Mouse (Mus musculus) heart, embryonic 15.5 days (tissue): ENCODE data around the gene Cadps2. TPM values are rescaled to one million over a fixed set of nuclear protein-coding genes. Genes with fewer than 3 reads are reported as not detected.

Source experiments
- ATAC-seq: fragments of 200-750 bp; cut with Nextera tagmentation; replicated peaks from 2 replicates; pipeline ENCODE4 v1.8.0; 2017; ENCODE audit warnings: low read depth, moderate TSS enrichment; ENCODE audit not compliant: insufficient number of reproducible peaks, insufficient read depth, low FRiP score
- H3K27ac ChIP-seq: fragments of 300-500 bp; sonication (generic); 2 replicates; pipeline ENCODE4 v1.5.1; 2015; ENCODE audit warnings: mild to moderate bottlenecking, inconsistent platforms
- H3K27me3 ChIP-seq: fragments of 300-500 bp; sonication (generic); 2 replicates; pipeline ENCODE4 v1.6.1; 2015; ENCODE audit warnings: inconsistent platforms
- H3K36me3 ChIP-seq: fragments of 300-500 bp; sonication (generic); 2 replicates; pipeline ENCODE4 v1.6.1; 2015; ENCODE audit warnings: mild to moderate bottlenecking, inconsistent platforms
- H3K4me1 ChIP-seq: fragments of 300-500 bp; sonication (generic); replicated peaks from 2 replicates; pipeline ENCODE4 v1.6.1; 2015; ENCODE audit warnings: inconsistent platforms
- H3K4me2 ChIP-seq: fragments of 300-500 bp; sonication (generic); 2 replicates; pipeline ENCODE4 v1.6.1; 2015; ENCODE audit warnings: inconsistent platforms, mild to moderate bottlenecking, moderate library complexity
- H3K4me3 ChIP-seq: fragments of 300-500 bp; sonication (generic); 2 replicates; pipeline ENCODE4 v1.5.1; 2015; ENCODE audit warnings: mild to moderate bottlenecking, inconsistent platforms
- H3K9ac ChIP-seq: fragments of 300-500 bp; sonication (generic); 2 replicates; pipeline ENCODE4 v1.6.1; 2015; ENCODE audit warnings: mild to moderate bottlenecking, inconsistent platforms
- H3K9me3 ChIP-seq: fragments of 300-500 bp; sonication (generic); replicated peaks from 2 replicates; pipeline ENCODE4 v1.6.1; 2016; ENCODE audit warnings: inconsistent platforms
- WGBS: fragments of 180-500 bp; shearing (Covaris S2); methylation state at CpG from one replicate; pipeline ENCODE4 v1.1.7; 2015; ENCODE audit warnings: mixed read lengths; 5-methylcytosine and 5-hydroxymethylcytosine counted together
- polyA plus RNA-seq: library from polyadenylated mRNA; unstranded; fragments of >200 nt; fragmentation: Nextera tagmentation; extraction: Ambion mirVana; gene quantifications from 2 replicates; pipeline ENCODE4 v1.2.1, GENCODE M21; 2015

Gene Cadps2
- polyA plus RNA-seq, 1 experiment from 2014 or later, result 1.3 TPM

DNA sequence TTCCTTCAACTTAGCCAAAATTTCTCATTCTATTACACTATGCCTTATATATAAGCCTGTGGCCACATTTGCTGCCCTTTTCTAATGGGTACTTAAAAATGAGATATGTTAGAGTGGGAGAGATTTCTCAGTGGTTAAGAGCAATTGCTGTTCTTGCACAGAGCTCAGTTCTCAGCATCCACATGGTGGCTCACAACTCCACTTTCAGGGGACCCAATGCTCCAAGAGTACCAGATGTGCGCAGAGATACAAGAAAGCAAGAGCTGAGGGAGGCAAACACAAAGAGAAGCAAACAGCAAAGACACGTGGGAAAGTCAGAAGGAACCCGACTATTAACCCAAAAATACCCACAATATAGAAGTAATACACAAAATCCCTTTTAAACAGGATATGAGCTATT is 77.0 kb downstream of the Cadps2 start:
- H3K27me3 ChIP-seq, result no peaks in the 10 kb centered on the region
- no peak overlapping the region for H3K27ac ChIP-seq
- no peak overlapping the region for H3K4me3 ChIP-seq
- H3K4me1 ChIP-seq, result no peaks in the 10 kb centered on the region
- no peaks in the 10 kb centered on the region for H3K36me3 ChIP-seq
- no peak overlapping the region for H3K9ac ChIP-seq
- ATAC-seq, result no peak
- 54% methylated on average over 3 of the region's 3 CpGs for WGBS
- no peak overlapping the region for H3K4me2 ChIP-seq
- H3K9me3 ChIP-seq, result no peaks in the 10 kb centered on the region

GRCm38 (mm10) chr6:23758249-23758648 is 81.0 kb downstream of the Cadps2 start:
- no peak overlapping the region for H3K4me3 ChIP-seq

GRCm38 (mm10) chr6:23748823-23749222 is 90.4 kb downstream of the Cadps2 start:
- WGBS, result 77% methylated on average over 5 of the region's 5 CpGs
- H3K27me3 ChIP-seq, result no peaks in the 10 kb centered on the region
- H3K27ac ChIP-seq, result no peak overlapping the region
- H3K9me3 ChIP-seq, result no peaks in the 10 kb centered on the region
- no peaks in the 10 kb centered on the region for H3K36me3 ChIP-seq
- no peaks in the 10 kb centered on the region for H3K4me1 ChIP-seq
- no peak overlapping the region for H3K9ac ChIP-seq
- no peak overlapping the region for H3K4me3 ChIP-seq
- no peak for ATAC-seq
- no peak overlapping the region for H3K4me2 ChIP-seq

More at GRCm38 (mm10) chr6:23758249-23758648, 81.0 kb downstream of the Cadps2 start:
- ATAC-seq, result no peak
- H3K27me3 ChIP-seq, result no peaks in the 10 kb centered on the region
- no peaks in the 10 kb centered on the region for H3K4me1 ChIP-seq
- no peak overlapping the region for H3K27ac ChIP-seq
- WGBS, result 80% methylated on average over 2 of the region's 2 CpGs
- no peaks in the 10 kb centered on the region for H3K9me3 ChIP-seq
- H3K9ac ChIP-seq, result no peak overlapping the region
- H3K4me2 ChIP-seq, result no peak overlapping the region
- H3K36me3 ChIP-seq, result no peaks in the 10 kb centered on the region

DNA sequence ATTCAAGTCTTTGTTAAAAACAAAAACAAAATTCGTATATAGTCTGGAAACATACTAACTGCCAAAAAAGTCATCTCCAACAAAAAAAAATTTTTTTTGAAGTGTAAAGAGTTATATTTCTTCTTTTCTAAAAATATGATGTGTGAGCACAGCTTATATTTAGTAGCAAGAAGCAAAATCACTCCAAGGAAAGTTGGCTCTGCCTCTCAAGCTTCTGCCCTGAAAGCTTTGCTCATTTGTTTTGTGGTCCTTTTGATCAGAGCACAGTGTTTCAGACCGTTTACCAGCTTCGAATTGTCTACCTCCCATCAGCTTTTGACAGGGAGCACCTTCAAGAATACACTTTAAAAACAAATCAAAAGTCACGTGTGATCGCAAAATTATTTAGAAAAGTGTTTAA is 99.2 kb downstream of the Cadps2 start:
- no peaks in the 10 kb centered on the region for H3K36me3 ChIP-seq
- H3K27ac ChIP-seq, result no peak overlapping the region
- no peak for ATAC-seq
- no peak overlapping the region for H3K4me2 ChIP-seq
- H3K4me3 ChIP-seq, result no peak overlapping the region
- no peaks in the 10 kb centered on the region for H3K9me3 ChIP-seq
- no peaks in the 10 kb centered on the region for H3K27me3 ChIP-seq
- WGBS, result 81% methylated on average over 5 of the region's 5 CpGs
- no peaks in the 10 kb centered on the region for H3K4me1 ChIP-seq
- H3K9ac ChIP-seq, result no peak overlapping the region

GRCm38 (mm10) chr6:23732750-23733149 is 106.5 kb downstream of the Cadps2 start:
- Histone ChIP-seq H3K9me3 (no peaks in the 10 kb centered on the region), H3K9ac (no peak overlapping the region), H3K27ac (no peak overlapping the region), H3K4me1 (no peaks in the 10 kb centered on the region), H3K4me2 (no peak overlapping the region), H3K36me3 (no peaks in the 10 kb centered on the region), H3K27me3 (no peaks in the 10 kb centered on the region), H3K4me3 (no peak overlapping the region)
- ATAC-seq, result no peak
- 43% methylated on average over 3 of the region's 3 CpGs for WGBS

DNA sequence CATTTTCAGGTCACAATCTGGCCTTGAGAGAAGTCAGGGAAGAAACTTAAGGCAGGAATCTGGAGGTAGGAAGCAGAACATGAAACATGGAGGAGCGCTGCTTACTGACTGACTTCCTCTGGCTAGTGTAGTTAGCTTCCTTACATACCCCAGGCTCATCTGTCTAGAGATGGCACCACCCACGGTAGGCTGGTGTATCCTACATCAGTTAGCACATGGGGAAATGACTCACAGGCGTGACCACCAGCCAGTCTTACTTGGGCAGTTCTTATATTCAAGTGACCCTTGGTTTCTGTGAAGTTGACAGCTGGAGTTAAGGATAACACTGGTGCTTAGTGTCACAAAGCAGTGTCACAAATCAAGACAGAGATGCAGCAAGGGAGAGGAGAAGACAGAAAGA is 110.6 kb downstream of the Cadps2 start:
- Histone ChIP-seq H3K9me3 (no peaks in the 10 kb centered on the region), H3K4me3 (no peak overlapping the region), H3K36me3 (no peaks in the 10 kb centered on the region), H3K4me2 (no peak overlapping the region), H3K9ac (no peak overlapping the region), H3K27me3 (no peaks in the 10 kb centered on the region), H3K4me1 (no peaks in the 10 kb centered on the region), H3K27ac (no peak overlapping the region)
- ATAC-seq, result no peak
- WGBS, result 74% methylated on average over 3 of the region's 3 CpGs

- H3K27me3 ChIP-seq, result no peaks in the 10 kb centered on the region
- H3K27ac ChIP-seq, result no peak overlapping the region
- H3K4me3 ChIP-seq, result no peak overlapping the region
- H3K4me2 ChIP-seq, result no peak overlapping the region
- H3K9ac ChIP-seq, result no peak overlapping the region
- H3K36me3 ChIP-seq, result no peaks in the 10 kb centered on the region
- H3K9me3 ChIP-seq, result no peaks in the 10 kb centered on the region
- no peak for ATAC-seq
- no peaks in the 10 kb centered on the region for H3K4me1 ChIP-seq
- 79% methylated on average over 4 of the region's 4 CpGs for WGBS
Measured at GRCm38 (mm10) chr6:23723697-23724096, 115.5 kb downstream of the Cadps2 start.

GRCm38 (mm10) chr6:23720401-23720800 is 118.8 kb downstream of the Cadps2 start:
- Histone ChIP-seq H3K9ac (no peak overlapping the region), H3K4me3 (no peak overlapping the region), H3K27me3 (no peaks in the 10 kb centered on the region), H3K27ac (no peak overlapping the region), H3K4me2 (no peak overlapping the region), H3K9me3 (no peaks in the 10 kb centered on the region), H3K4me1 (no peaks in the 10 kb centered on the region), H3K36me3 (no peaks in the 10 kb centered on the region)
- 85% methylated on average over 2 of the region's 2 CpGs for WGBS
- ATAC-seq, result no peak

GRCm38 (mm10) chr6:23707506-23707905 is 131.7 kb downstream of the Cadps2 start:
- no peak for ATAC-seq
- H3K36me3 ChIP-seq, result no peaks in the 10 kb centered on the region
- H3K27me3 ChIP-seq, result no peaks in the 10 kb centered on the region
- no peak overlapping the region for H3K4me2 ChIP-seq
- no peaks in the 10 kb centered on the region for H3K4me1 ChIP-seq
- H3K27ac ChIP-seq, result no peak overlapping the region
- WGBS, result 67% methylated on average over 3 of the region's 3 CpGs
- H3K9me3 ChIP-seq, result no peaks in the 10 kb centered on the region
- no peak overlapping the region for H3K9ac ChIP-seq
- H3K4me3 ChIP-seq, result no peak overlapping the region

DNA sequence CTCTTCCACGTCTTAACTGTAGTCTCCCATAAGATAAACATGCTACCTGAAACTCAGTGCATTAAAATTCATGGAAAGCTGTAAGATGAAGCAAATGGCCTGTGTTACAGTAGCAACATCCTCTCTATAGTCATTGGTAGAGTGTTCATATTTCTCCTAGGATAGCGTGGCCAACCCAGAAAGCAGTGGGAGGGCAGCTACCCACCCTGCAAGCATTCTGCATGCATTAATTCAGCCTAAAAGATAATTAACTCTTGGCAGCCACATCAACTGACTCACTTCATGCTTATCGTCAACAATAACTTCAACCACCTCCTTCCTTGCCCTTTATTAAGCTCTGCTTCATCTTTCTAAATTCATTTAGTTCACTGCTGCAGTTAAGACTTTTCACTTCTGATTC is 138.3 kb downstream of the Cadps2 start:
- no peaks in the 10 kb centered on the region for H3K4me1 ChIP-seq
- H3K9me3 ChIP-seq, result no peaks in the 10 kb centered on the region
- H3K27me3 ChIP-seq, result no peaks in the 10 kb centered on the region
- ATAC-seq, result no peak
- H3K9ac ChIP-seq, result no peak overlapping the region
- no peak overlapping the region for H3K4me2 ChIP-seq
- no peak overlapping the region for H3K4me3 ChIP-seq
- no peak overlapping the region for H3K27ac ChIP-seq
- no peaks in the 10 kb centered on the region for H3K36me3 ChIP-seq
- WGBS, result 66% methylated on average over 3 of the region's 3 CpGs

GRCm38 (mm10) chr6:23678172-23678571 is 161.0 kb downstream of the Cadps2 start:
- H3K9me3 ChIP-seq, result no peaks in the 10 kb centered on the region
- H3K9ac ChIP-seq, result no peak overlapping the region
- H3K4me3 ChIP-seq, result no peak overlapping the region
- no peaks in the 10 kb centered on the region for H3K27me3 ChIP-seq
- no peak overlapping the region for H3K4me2 ChIP-seq
- 74% methylated on average over 1 of the region's 1 CpGs for WGBS
- H3K36me3 ChIP-seq, result no peaks in the 10 kb centered on the region
- ATAC-seq, result no peak
- H3K4me1 ChIP-seq, result no peaks in the 10 kb centered on the region
- H3K27ac ChIP-seq, result no peak overlapping the region

GRCm38 (mm10) chr6:23655036-23655435 is 184.2 kb downstream of the Cadps2 start, which contains the start of gene Rnf148:
TSS of gene Rnf148 (minus strand) at chr6:23655136.
- Histone ChIP-seq H3K4me1 (0 out of 2 replicates have a peak, but pooled peaks cover 2% of the 10 kb centered on the region), H3K27me3 (no peaks in the 10 kb centered on the region), H3K9ac (no peak within 1 kb of the TSS), H3K4me2 (no peak within 1 kb of the TSS), H3K4me3 (no peak within 1 kb of the TSS), H3K9me3 (no peaks in the 10 kb centered on the region), H3K27ac (no peak within 1 kb of the TSS), H3K36me3 (no peaks in the 10 kb centered on the region)
- ATAC-seq, result no peak
- 82% methylated on average over 2 of the region's 2 CpGs for WGBS
